Mouse (Mus musculus) bone marrow, adult 2 months (tissue): ENCODE data around the gene Fbxw11.

ENCODE experiments used
- CTCF ChIP-seq: fragments of 200-500 bp; IDR thresholded peaks from 2 replicates; pipeline ENCODE4 v1.5.1; 2011; ENCODE audit warnings: low read length, control low read depth; ENCODE audit not compliant: control insufficient read depth, insufficient read depth
- POLR2A ChIP-seq: fragments of 200-500 bp; IDR thresholded peaks from 2 replicates; pipeline ENCODE4 v1.6.1; 2011; ENCODE audit warnings: low read depth, mild to moderate bottlenecking, control low read depth, low read length, borderline replicate concordance; ENCODE audit not compliant: control insufficient read depth

DNA sequence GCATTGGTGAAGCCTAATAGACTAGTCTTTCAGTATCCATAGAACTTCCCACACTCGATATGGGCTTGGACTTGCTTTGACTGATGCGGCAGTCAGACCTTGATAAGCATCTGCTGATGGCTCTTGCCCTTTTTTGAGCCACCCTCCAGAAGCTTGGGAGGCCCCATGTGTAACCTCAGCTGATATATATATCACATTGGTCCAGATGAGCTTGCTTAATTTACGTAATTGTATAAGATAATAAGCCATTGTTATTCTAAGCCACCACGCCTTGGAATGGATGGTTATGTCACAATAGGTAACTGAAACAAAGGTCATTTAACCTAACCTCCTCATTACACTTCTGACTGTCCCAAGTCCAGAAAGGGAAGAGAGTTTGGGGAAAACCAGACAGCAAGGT is 1.9 kb upstream of the Fbxw11 start:
- TF ChIP-seq CTCF (no peak), POLR2A (no peak)
